Mouse (Mus musculus) liver, embryonic 12.5 days (tissue): ENCODE data around the gene Utrn. TPM values are rescaled to one million over a fixed set of nuclear protein-coding genes. Genes with fewer than 3 reads are reported as not detected.

Source experiments
- ATAC-seq: fragments of 200-750 bp; cut with Nextera tagmentation; 2 replicates; pipeline ENCODE4 v1.8.0; 2017; ENCODE audit warnings: moderate number of reproducible peaks, mild to moderate bottlenecking, moderate library complexity
- H3K27ac ChIP-seq: fragments of 300-500 bp; sonication (generic); 2 replicates; pipeline ENCODE4 v1.5.1; 2016; ENCODE audit warnings: mild to moderate bottlenecking
- H3K27me3 ChIP-seq: fragments of 300-500 bp; sonication (generic); replicated peaks from 2 replicates; pipeline ENCODE4 v1.6.1; 2016; ENCODE audit warnings: mild to moderate bottlenecking, moderate library complexity
- H3K36me3 ChIP-seq: fragments of 300-500 bp; sonication (generic); 2 replicates; pipeline ENCODE4 v1.6.1; 2016; ENCODE audit warnings: mild to moderate bottlenecking, moderate library complexity
- H3K4me1 ChIP-seq: fragments of 300-500 bp; sonication (generic); 2 replicates; pipeline ENCODE4 v1.6.1; 2016
- H3K4me2 ChIP-seq: fragments of 300-500 bp; sonication (generic); 2 replicates; pipeline ENCODE4 v1.6.1; 2016; ENCODE audit warnings: mild to moderate bottlenecking, moderate library complexity
- H3K4me3 ChIP-seq: fragments of 300-500 bp; sonication (generic); 2 replicates; pipeline ENCODE4 v1.5.1; 2016; ENCODE audit warnings: mild to moderate bottlenecking, moderate library complexity
- H3K9ac ChIP-seq: fragments of 300-500 bp; sonication (generic); 2 replicates; pipeline ENCODE4 v1.6.1; 2016; ENCODE audit warnings: mild to moderate bottlenecking, moderate library complexity
- H3K9me3 ChIP-seq: fragments of 300-500 bp; sonication (generic); replicated peaks from 2 replicates; pipeline ENCODE4 v1.6.1; 2016; ENCODE audit warnings: mild to moderate bottlenecking, moderate library complexity
- WGBS: fragments of 180-500 bp; shearing (Covaris S2); methylation state at CpG from one replicate; pipeline ENCODE4 v1.1.7; 2016; ENCODE audit not compliant: insufficient replicate concordance; 5-methylcytosine and 5-hydroxymethylcytosine counted together
- polyA plus RNA-seq: library from polyadenylated mRNA; unstranded; fragments of >200 nt; fragmentation: Nextera tagmentation; extraction: Ambion mirVana; gene quantifications from 2 replicates; pipeline ENCODE4 v1.2.1, GENCODE M21; 2016

Utrn gene
- polyA plus RNA-seq, 1 experiment from 2014 or later, result 14.9 TPM

GRCm38 (mm10) chr10:12406338-12407110 lies 462.6 kb downstream of the Utrn start:
- Histone ChIP-seq H3K4me2 (no peak overlapping the region), H3K4me1 (no peaks in the 10 kb centered on the region), H3K9me3 (no peaks in the 10 kb centered on the region), H3K36me3 (peaks cover 8% of the 10 kb centered on the region; the same call in 1 of the 2 replicates), H3K4me3 (no peak overlapping the region), H3K27ac (no peak overlapping the region), H3K27me3 (no peaks in the 10 kb centered on the region), H3K9ac (no peak overlapping the region)
- WGBS, result 77% methylated on average over 12 of the region's 12 CpGs
- no peak for ATAC-seq

DNA sequence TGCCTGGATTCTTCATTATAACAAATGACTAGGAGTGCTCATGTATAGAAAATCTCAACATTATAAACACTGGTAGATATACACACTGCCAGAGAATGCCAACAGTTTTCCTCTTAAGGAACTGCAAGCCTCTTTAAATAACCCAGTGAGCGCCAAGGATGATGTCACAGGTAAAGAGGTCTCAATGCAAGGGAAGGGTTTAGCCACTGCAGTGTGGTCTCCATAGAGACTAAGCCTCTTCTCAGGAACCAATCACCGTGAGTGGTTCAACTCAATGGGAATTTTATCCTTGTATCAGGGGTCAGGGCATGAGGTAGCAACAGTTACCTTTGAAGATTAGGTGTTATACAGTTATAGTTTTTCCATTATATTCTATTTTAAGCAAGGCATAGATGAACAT lies 469.7 kb downstream of the Utrn start:
- H3K4me2 ChIP-seq, result no peak overlapping the region
- H3K4me3 ChIP-seq, result no peak overlapping the region
- no peak overlapping the region for H3K27ac ChIP-seq
- H3K36me3 ChIP-seq, result 0 out of 2 replicates have a peak, but pooled peaks cover 3% of the 10 kb centered on the region
- ATAC-seq, result no peak
- H3K27me3 ChIP-seq, result no peaks in the 10 kb centered on the region
- H3K9ac ChIP-seq, result no peak overlapping the region
- H3K4me1 ChIP-seq, result no peaks in the 10 kb centered on the region
- no peaks in the 10 kb centered on the region for H3K9me3 ChIP-seq
- 62% methylated on average over 2 of the region's 2 CpGs for WGBS

- Histone ChIP-seq H3K36me3 (no peaks in the 10 kb centered on the region), H3K27me3 (no peaks in the 10 kb centered on the region), H3K4me1 (no peaks in the 10 kb centered on the region), H3K9me3 (no peaks in the 10 kb centered on the region), H3K27ac (no peak overlapping the region), H3K4me3 (no peak overlapping the region), H3K4me2 (no peak overlapping the region), H3K9ac (no peak overlapping the region)
- 91% methylated on average over 1 of the region's 1 CpGs for WGBS
- ATAC-seq, result no peak
These were observed 489.0 kb downstream of the Utrn start for GRCm38 (mm10) chr10:12380139-12380538.

DNA sequence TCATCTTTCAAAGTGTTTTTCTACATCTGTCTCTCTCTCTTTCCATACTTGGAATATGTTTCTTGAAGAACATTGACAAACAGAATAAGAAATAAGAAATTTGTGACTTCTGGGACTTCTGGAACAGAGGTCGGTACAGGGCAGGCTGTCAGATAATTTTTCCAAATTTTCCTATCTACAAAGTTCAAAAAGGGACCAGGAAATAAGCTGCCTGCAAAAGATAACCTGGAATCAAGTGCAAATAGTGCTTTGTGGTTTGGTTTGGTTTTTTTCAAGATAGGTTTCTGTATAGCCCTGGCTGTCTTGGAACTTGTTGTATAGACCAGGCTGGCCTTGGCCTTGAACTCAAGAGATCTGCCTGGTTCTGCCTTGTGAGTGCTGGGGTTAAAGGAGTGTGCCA lies 490.0 kb downstream of the Utrn start:
- H3K4me3 ChIP-seq, result no peak overlapping the region
- WGBS, result 34% methylated on average over 1 of the region's 1 CpGs
- ATAC-seq, result no peak
- H3K27ac ChIP-seq, result no peak overlapping the region
- H3K36me3 ChIP-seq, result no peaks in the 10 kb centered on the region
- no peak overlapping the region for H3K4me2 ChIP-seq
- no peaks in the 10 kb centered on the region for H3K4me1 ChIP-seq
- no peak overlapping the region for H3K9ac ChIP-seq
- H3K9me3 ChIP-seq, result no peaks in the 10 kb centered on the region
- H3K27me3 ChIP-seq, result no peaks in the 10 kb centered on the region

DNA sequence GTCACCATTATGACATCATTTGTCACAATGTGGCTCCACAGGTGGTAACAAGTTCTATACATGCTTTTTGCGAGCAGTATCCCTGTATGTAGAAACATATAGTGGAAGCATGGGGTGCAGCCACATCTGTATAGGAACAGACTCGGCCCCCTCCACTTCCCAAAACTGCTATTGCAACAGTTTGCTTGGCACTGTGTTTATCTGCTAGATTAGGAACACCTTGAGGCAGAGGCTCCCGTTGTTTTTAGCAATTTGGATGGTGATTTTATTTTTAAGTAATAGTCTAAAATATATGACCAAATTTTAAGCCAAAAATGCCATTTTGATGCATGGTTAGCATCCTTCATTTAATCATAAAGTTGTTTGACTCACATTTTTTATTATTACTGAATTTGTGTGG lies 491.4 kb downstream of the Utrn start:
- Histone ChIP-seq H3K27me3 (no peaks in the 10 kb centered on the region), H3K9me3 (no peaks in the 10 kb centered on the region), H3K9ac (no peak overlapping the region), H3K4me2 (no peak overlapping the region), H3K4me3 (no peak overlapping the region), H3K27ac (no peak overlapping the region), H3K36me3 (no peaks in the 10 kb centered on the region), H3K4me1 (no peaks in the 10 kb centered on the region)
- ATAC-seq, result no peak
- WGBS, result 54% methylated on average over 3 of the region's 3 CpGs

DNA sequence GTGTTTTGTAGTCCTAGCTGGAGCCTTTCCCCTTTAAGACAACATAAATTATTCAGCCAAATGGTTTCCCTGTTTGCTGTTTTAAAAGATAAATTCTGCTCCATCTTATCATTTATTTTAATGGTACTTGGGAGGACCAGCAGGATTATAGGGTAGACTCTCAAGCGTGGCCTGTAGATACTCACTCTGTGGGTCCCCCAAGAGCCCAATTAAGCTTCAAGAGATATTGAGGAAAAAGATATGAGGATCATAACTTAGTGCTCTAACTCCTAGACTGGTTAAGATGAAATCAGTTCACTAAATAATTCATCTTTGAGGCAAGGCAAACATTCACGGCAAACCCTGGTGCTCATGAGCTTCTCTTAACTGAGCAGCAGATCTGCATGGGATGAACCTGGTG lies 493.1 kb downstream of the Utrn start:
- no peaks in the 10 kb centered on the region for H3K9me3 ChIP-seq
- no peaks in the 10 kb centered on the region for H3K4me1 ChIP-seq
- H3K4me3 ChIP-seq, result no peak overlapping the region
- no peaks in the 10 kb centered on the region for H3K27me3 ChIP-seq
- H3K36me3 ChIP-seq, result no peaks in the 10 kb centered on the region
- no peak overlapping the region for H3K4me2 ChIP-seq
- 71% methylated on average over 2 of the region's 2 CpGs for WGBS
- no peak overlapping the region for H3K9ac ChIP-seq
- H3K27ac ChIP-seq, result no peak overlapping the region
- ATAC-seq, result no peak

DNA sequence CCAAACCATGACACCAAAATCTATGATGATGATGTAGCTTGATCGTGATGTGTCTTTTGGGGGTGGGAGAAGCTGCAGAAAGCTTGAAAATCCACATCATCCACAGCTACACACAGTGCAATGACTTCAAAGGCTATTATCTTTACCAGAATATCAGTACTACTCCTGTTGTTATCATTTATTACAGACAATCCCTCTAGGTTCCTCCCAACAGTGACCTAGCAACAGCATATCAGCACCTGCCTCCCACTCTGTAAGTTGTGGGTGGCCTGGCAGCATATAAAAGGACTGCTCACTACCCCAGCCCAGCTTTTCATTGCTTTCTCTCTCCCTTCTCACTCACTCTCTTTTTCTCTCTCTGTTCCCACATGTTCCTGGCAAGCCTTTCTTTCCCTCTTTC lies 494.4 kb downstream of the Utrn start:
- no peak overlapping the region for H3K4me2 ChIP-seq
- no peak overlapping the region for H3K27ac ChIP-seq
- no peaks in the 10 kb centered on the region for H3K4me1 ChIP-seq
- H3K27me3 ChIP-seq, result no peaks in the 10 kb centered on the region
- no peaks in the 10 kb centered on the region for H3K36me3 ChIP-seq
- H3K9me3 ChIP-seq, result no peaks in the 10 kb centered on the region
- no peak overlapping the region for H3K4me3 ChIP-seq
- ATAC-seq, result no peak
- H3K9ac ChIP-seq, result no peak overlapping the region
- 50% methylated on average over 1 of the region's 1 CpGs for WGBS

DNA sequence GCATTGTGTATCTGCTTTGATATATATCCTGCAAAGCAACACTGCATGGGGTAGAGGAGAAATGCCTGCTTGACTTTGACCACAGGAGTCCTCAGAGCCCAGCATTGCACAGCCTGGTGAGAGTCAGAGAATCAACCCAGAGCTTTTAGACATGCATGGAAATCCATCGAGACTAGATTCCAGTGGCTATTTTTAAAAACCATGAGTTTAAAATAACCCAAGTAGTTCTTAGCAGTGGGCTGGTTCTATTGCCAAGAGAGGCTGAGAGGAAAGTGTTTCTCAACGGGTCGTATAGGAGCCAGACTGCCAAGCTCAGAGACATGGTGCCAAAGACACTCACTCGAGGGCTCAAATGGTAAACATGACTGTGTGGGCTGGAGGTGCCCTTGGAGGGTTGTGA lies 514.6 kb downstream of the Utrn start:
- no peak overlapping the region for H3K9ac ChIP-seq
- no peak for ATAC-seq
- no peaks in the 10 kb centered on the region for H3K9me3 ChIP-seq
- no peak overlapping the region for H3K27ac ChIP-seq
- no peaks in the 10 kb centered on the region for H3K4me1 ChIP-seq
- H3K4me2 ChIP-seq, result no peak overlapping the region
- H3K36me3 ChIP-seq, result no peaks in the 10 kb centered on the region
- WGBS, result 65% methylated on average over 4 of the region's 4 CpGs
- H3K27me3 ChIP-seq, result no peaks in the 10 kb centered on the region
- no peak overlapping the region for H3K4me3 ChIP-seq

DNA sequence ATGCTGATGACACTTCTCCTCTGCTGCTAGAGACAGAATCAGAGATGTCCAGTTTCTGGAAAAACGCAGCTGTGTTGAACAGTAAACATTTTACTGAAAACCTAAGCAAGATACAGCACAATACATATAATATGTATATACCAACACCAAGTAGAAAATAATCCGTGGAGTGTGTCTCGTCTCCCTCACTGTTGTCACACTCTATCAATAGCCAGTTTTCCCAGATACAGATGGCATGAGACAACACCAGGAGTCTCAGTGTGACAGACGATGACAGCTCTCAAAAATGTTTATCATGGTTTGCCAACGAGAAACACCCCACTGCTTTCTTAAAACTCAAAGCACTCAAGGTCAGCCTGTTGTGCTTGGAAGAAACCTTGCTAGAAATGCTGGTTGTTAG lies 515.1 kb downstream of the Utrn start:
- H3K27me3 ChIP-seq, result no peaks in the 10 kb centered on the region
- H3K27ac ChIP-seq, result no peak overlapping the region
- no peak overlapping the region for H3K4me3 ChIP-seq
- H3K4me1 ChIP-seq, result no peaks in the 10 kb centered on the region
- H3K9ac ChIP-seq, result no peak overlapping the region
- H3K4me2 ChIP-seq, result no peak overlapping the region
- no peaks in the 10 kb centered on the region for H3K9me3 ChIP-seq
- H3K36me3 ChIP-seq, result no peaks in the 10 kb centered on the region
- ATAC-seq, result no peak
- WGBS, result 52% methylated on average over 5 of the region's 5 CpGs

DNA sequence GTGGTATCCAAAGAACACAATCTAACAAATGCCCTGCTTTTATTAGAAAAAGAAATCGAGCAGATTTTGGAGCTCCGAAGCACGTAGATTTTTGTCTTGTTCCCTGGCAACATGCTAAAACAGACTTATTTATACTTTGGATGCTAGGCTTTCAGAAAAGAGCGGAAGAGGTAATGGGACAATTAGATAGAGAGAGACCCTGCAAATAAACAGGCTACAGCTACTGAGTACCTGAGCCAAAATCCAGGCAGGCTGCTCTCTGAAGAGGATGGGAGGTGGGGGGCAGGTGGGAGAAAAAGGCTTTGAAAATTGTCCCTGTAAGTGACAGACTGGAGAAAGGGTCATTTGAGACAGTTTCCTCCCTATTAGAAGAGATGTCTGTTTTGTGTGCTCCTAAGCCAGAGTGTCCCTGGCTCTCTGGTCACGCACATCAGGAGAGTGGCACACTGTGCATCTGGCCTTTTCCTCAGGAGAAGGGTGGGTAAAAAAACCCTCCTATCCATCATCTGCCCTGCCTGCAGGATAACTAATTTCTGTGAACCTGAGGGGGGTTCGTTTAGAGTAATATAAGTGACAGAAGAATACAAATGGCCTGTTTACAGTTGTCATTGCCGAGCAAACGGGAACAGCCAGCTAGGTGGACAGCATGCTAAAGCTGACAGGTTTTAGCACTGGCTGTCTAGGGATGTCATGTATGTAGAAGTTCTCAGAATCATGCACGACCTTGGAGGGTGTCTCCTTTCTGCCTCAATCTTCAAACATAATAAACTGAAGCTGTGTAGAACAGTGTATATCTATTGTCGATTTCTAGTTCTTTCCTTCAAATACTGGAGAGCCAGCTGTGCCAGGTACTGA lies 529.2 kb downstream of the Utrn start:
- no peaks in the 10 kb centered on the region for H3K27me3 ChIP-seq
- no peaks in the 10 kb centered on the region for H3K4me1 ChIP-seq
- H3K4me2 ChIP-seq, result no peak overlapping the region
- H3K9me3 ChIP-seq, result no peaks in the 10 kb centered on the region
- no peak overlapping the region for H3K4me3 ChIP-seq
- no peaks in the 10 kb centered on the region for H3K36me3 ChIP-seq
- H3K9ac ChIP-seq, result no peak overlapping the region
- no peak overlapping the region for H3K27ac ChIP-seq
- WGBS, result 73% methylated on average over 10 of the region's 10 CpGs
- no peak for ATAC-seq

DNA sequence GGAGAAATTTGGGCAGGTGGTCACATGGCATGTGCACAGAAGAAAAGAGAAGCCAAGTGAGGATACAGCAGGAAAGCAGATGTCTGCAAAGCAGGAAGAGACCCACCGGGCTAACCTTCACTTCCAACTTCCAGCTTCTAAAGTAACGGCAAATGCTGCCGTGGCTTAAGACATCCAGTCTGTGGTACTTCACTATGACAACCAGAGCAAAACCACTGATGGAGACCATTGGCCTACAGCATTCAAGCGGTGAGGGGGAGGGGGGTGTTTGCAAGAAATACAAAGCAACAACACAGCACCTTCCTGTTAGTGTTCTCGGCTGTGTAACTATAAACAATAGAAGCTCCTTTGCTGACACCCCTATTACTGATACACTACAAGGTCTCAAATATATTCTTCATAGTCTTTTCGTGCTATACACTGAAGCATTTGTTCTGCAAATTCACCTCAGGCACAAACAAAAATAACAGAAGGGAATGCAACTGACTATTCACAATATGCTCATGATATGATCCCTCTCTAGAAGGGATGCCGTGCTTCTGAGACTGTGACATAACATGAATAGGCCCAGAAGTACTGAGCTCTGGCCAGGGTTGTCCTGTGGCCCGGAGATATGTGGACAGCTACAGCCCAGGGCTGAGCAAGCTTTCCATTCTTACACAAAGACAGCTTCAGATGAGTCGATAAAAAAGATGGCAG lies 530.0 kb downstream of the Utrn start:
- H3K36me3 ChIP-seq, result no peaks in the 10 kb centered on the region
- no peaks in the 10 kb centered on the region for H3K4me1 ChIP-seq
- no peak overlapping the region for H3K4me2 ChIP-seq
- no peak overlapping the region for H3K9ac ChIP-seq
- no peak overlapping the region for H3K27ac ChIP-seq
- 61% methylated on average over 9 of the region's 9 CpGs for WGBS
- H3K27me3 ChIP-seq, result no peaks in the 10 kb centered on the region
- no peak overlapping the region for H3K4me3 ChIP-seq
- no peaks in the 10 kb centered on the region for H3K9me3 ChIP-seq
- ATAC-seq, result no peak
